Comparison of ENCODE assay signal across 10 mouse cellular contexts in genomic region chr2:32729547-32729946, GRCm38 (mm10). TPM values are rescaled to one million over a fixed set of nuclear protein-coding genes. Genes with fewer than 3 reads are reported as not detected.
DNase-seq lines count a peak whose midpoint lies in the region; ATAC-seq and TF ChIP-seq lines count a peak whose summit lies in the region.
"Had no signal": no experiment of that assay in that cellular context is flagged by ENCODE, and none has a peak within 500 bp of the region (broad histone marks: within the 10 kb centered on the region; RNA-seq: fewer than 3 reads in every experiment).

No protein-coding gene starts in this region.

- DNase-seq in midbrain, postnatal 0 days (ENCODE audit: low spot score): no peak
- DNase-seq in midbrain, embryonic 11.5 days (ENCODE audit: low spot score, missing footprints): no peak
- DNase-seq in cerebellum, postnatal 10 days: no peak
- DNase-seq: cerebellum, postnatal 36 days; gastrocnemius, postnatal 14 days had no signal

- TF ChIP-seq CTCF in midbrain, postnatal 0 days (IDR thresholded peaks at IDR 0.05): no peak

- no peaks in the 10 kb centered on the region for H3K27me3 ChIP-seq in hindbrain, embryonic 15.5 days
- H3K27me3 ChIP-seq in hindbrain, embryonic 12.5 days: no peaks in the 10 kb centered on the region
- H3K27me3 ChIP-seq in midbrain, postnatal 0 days (ENCODE audit: insufficient read depth, low read length): no peaks in the 10 kb centered on the region
- H3K27me3 ChIP-seq in midbrain, embryonic 11.5 days (ENCODE audit: control insufficient read depth, insufficient read depth, low read length): no peaks in the 10 kb centered on the region
- no peaks in the 10 kb centered on the region for H3K27me3 ChIP-seq in intestine, embryonic 16.5 days (replicated peaks; ENCODE audit: control insufficient read depth, insufficient read depth, low read length)
- H3K27me3 ChIP-seq in stomach, embryonic 15.5 days (replicated peaks): no peaks in the 10 kb centered on the region
- H3K27me3 ChIP-seq: midbrain, embryonic 12.5 days had no signal

- no peak for ATAC-seq in hindbrain, embryonic 15.5 days (ENCODE audit: low FRiP score, low read depth)
- no peak for ATAC-seq in hindbrain, embryonic 12.5 days (ENCODE audit: low FRiP score)
- no peak for ATAC-seq in midbrain, postnatal 0 days (ENCODE audit: low FRiP score)
- ATAC-seq in midbrain, embryonic 11.5 days (ENCODE audit: low FRiP score): no peak
- no peak for ATAC-seq in intestine, embryonic 16.5 days
- ATAC-seq in stomach, embryonic 15.5 days (ENCODE audit: insufficient read depth, low FRiP score, low read depth): no peak

- H3K9me3 ChIP-seq in hindbrain, embryonic 15.5 days: no peaks in the 10 kb centered on the region
- no peaks in the 10 kb centered on the region for H3K9me3 ChIP-seq in hindbrain, embryonic 12.5 days (replicated peaks)
- no peaks in the 10 kb centered on the region for H3K9me3 ChIP-seq in midbrain, postnatal 0 days (ENCODE audit: low read length)
- H3K9me3 ChIP-seq in midbrain, embryonic 11.5 days (ENCODE audit: control insufficient read depth, low read length): no peaks in the 10 kb centered on the region
- H3K9me3 ChIP-seq in intestine, embryonic 16.5 days (ENCODE audit: control insufficient read depth, low read length): no peaks in the 10 kb centered on the region
- H3K9me3 ChIP-seq in stomach, embryonic 15.5 days: no peaks in the 10 kb centered on the region
- H3K9me3 ChIP-seq: midbrain, embryonic 12.5 days had no signal

- peaks cover 8% of the 10 kb centered on the region for H3K4me1 ChIP-seq in hindbrain, embryonic 15.5 days (replicated peaks)
- H3K4me1 ChIP-seq in hindbrain, embryonic 12.5 days: peaks cover 19% of the 10 kb centered on the region
- no peaks in the 10 kb centered on the region for H3K4me1 ChIP-seq in midbrain, postnatal 0 days (ENCODE audit: insufficient read depth, low read length)
- H3K4me1 ChIP-seq in midbrain, embryonic 11.5 days (ENCODE audit: control insufficient read depth, insufficient read depth, low read length): peaks cover 5% of the 10 kb centered on the region; the same call in 1 of the 2 replicates
- peaks cover 31% of the 10 kb centered on the region for H3K4me1 ChIP-seq in intestine, embryonic 16.5 days (ENCODE audit: control insufficient read depth, insufficient read depth, low read length)
- peaks cover 41% of the 10 kb centered on the region for H3K4me1 ChIP-seq in stomach, embryonic 15.5 days

- H3K9ac ChIP-seq in hindbrain, embryonic 15.5 days: no peak overlapping the region
- H3K9ac ChIP-seq in hindbrain, embryonic 12.5 days: no peak overlapping the region
- no peak overlapping the region for H3K9ac ChIP-seq in midbrain, postnatal 0 days (replicated peaks; ENCODE audit: low read length, poor library complexity, severe bottlenecking)
- no peak overlapping the region for H3K9ac ChIP-seq in midbrain, embryonic 11.5 days (ENCODE audit: low read length)
- 0 out of 2 replicates have a peak overlapping the region, but pooled peaks have one; percentile 16 for H3K9ac ChIP-seq in intestine, embryonic 16.5 days (ENCODE audit: low read depth, low read length)
- no peak overlapping the region for H3K9ac ChIP-seq in stomach, embryonic 15.5 days
- H3K9ac ChIP-seq: midbrain, embryonic 12.5 days had no signal

- WGBS in hindbrain, embryonic 15.5 days: 74% methylated on average over 4 of the region's 4 CpGs
- WGBS in hindbrain, embryonic 12.5 days: 73% methylated on average over 4 of the region's 4 CpGs
- 79% methylated on average over 4 of the region's 4 CpGs for WGBS in midbrain, postnatal 0 days
- WGBS in midbrain, embryonic 11.5 days: 80% methylated on average over 4 of the region's 4 CpGs
- 66% methylated on average over 4 of the region's 4 CpGs for WGBS in intestine, embryonic 16.5 days
- 67% methylated on average over 4 of the region's 4 CpGs for WGBS in stomach, embryonic 15.5 days

- H3K27ac ChIP-seq in hindbrain, embryonic 15.5 days (replicated peaks): no peak overlapping the region
- H3K27ac ChIP-seq in hindbrain, embryonic 12.5 days: no peak overlapping the region
- no peak overlapping the region for H3K27ac ChIP-seq in midbrain, postnatal 0 days (ENCODE audit: low read depth, low read length)
- no peak overlapping the region for H3K27ac ChIP-seq in midbrain, embryonic 11.5 days (ENCODE audit: low read depth, low read length)
- peak overlapping the region; percentile 76 for H3K27ac ChIP-seq in intestine, embryonic 16.5 days (ENCODE audit: low read length)
- H3K27ac ChIP-seq in stomach, embryonic 15.5 days: peak overlapping the region; percentile 82; the same call in 1 of the 2 replicates
- H3K27ac ChIP-seq: midbrain, embryonic 12.5 days had no signal

- peak overlapping the region; percentile 1 for H3K4me2 ChIP-seq in hindbrain, embryonic 15.5 days
- no peak overlapping the region for H3K4me2 ChIP-seq in hindbrain, embryonic 12.5 days (replicated peaks)
- 0 out of 2 replicates have a peak overlapping the region, but pooled peaks have one; percentile 2 for H3K4me2 ChIP-seq in midbrain, postnatal 0 days (ENCODE audit: low read depth, low read length, poor library complexity, severe bottlenecking)
- no peak overlapping the region for H3K4me2 ChIP-seq in midbrain, embryonic 11.5 days
- peak overlapping the region; percentile 52; the same call in 1 of the 2 replicates for H3K4me2 ChIP-seq in intestine, embryonic 16.5 days (ENCODE audit: low read depth, low read length)
- H3K4me2 ChIP-seq in stomach, embryonic 15.5 days: peak overlapping the region; percentile 68; the same call in 1 of the 2 replicates
- H3K4me2 ChIP-seq: midbrain, embryonic 12.5 days had no signal

- no peaks in the 10 kb centered on the region for H3K36me3 ChIP-seq in hindbrain, embryonic 15.5 days
- no peaks in the 10 kb centered on the region for H3K36me3 ChIP-seq in hindbrain, embryonic 12.5 days
- no peaks in the 10 kb centered on the region for H3K36me3 ChIP-seq in midbrain, postnatal 0 days (ENCODE audit: insufficient read depth, low read length)
- H3K36me3 ChIP-seq in midbrain, embryonic 11.5 days (ENCODE audit: control insufficient read depth, insufficient read depth, low read length): no peaks in the 10 kb centered on the region
- no peaks in the 10 kb centered on the region for H3K36me3 ChIP-seq in intestine, embryonic 16.5 days (ENCODE audit: control insufficient read depth, insufficient read depth, low read length)
- H3K36me3 ChIP-seq in stomach, embryonic 15.5 days: no peaks in the 10 kb centered on the region
- H3K36me3 ChIP-seq: midbrain, embryonic 12.5 days had no signal

- no peak overlapping the region for H3K4me3 ChIP-seq in hindbrain, embryonic 15.5 days
- H3K4me3 ChIP-seq in hindbrain, embryonic 12.5 days: no peak overlapping the region
- H3K4me3 ChIP-seq in midbrain, postnatal 0 days (ENCODE audit: low read depth, low read length): no peak overlapping the region
- H3K4me3 ChIP-seq in midbrain, embryonic 11.5 days (ENCODE audit: low read depth, low read length): no peak overlapping the region
- H3K4me3 ChIP-seq in intestine, embryonic 16.5 days (ENCODE audit: low read length): peak overlapping the region; percentile 6
- H3K4me3 ChIP-seq in stomach, embryonic 15.5 days (replicated peaks): no peak overlapping the region
- H3K4me3 ChIP-seq: midbrain, embryonic 12.5 days had no signal

RNA-seq across cellular contexts. Expression of gene Sh2d3c, which starts 8.7 kb away (rescaled TPM):
- 50.1 and 53.3 TPM in 2 replicates for polyA plus RNA-seq in hindbrain, embryonic 15.5 days (2015; fragmentation: Nextera tagmentation; extraction: Ambion mirVana)
- polyA plus RNA-seq in hindbrain, embryonic 12.5 days (2016; fragmentation: Nextera tagmentation; extraction: Ambion mirVana): 33.5 and 34.8 TPM in 2 replicates
- total RNA-seq in midbrain, postnatal 0 days (2014; rRNA removed): 43.7 and 46.2 TPM in 2 replicates
- polyA plus RNA-seq in midbrain, postnatal 0 days (2015; fragmentation: Nextera tagmentation; extraction: Ambion mirVana): 54.4 and 54.6 TPM in 2 replicates
- polyA plus RNA-seq in midbrain, embryonic 11.5 days (2014; fragmentation: Nextera tagmentation; extraction: Ambion mirVana): 23.4 and 25.5 TPM in 2 replicates
- polyA plus RNA-seq in intestine, embryonic 16.5 days (2015; fragmentation: Nextera tagmentation; extraction: Ambion mirVana): 26.1 and 26.5 TPM in 2 replicates
- 26.2 and 28.6 TPM in 2 replicates for polyA plus RNA-seq in stomach, embryonic 15.5 days (2015; fragmentation: Nextera tagmentation; extraction: Ambion mirVana)

RNA-seq across cellular contexts. Expression of gene 6330409D20Rik, which starts 11.3 kb away (rescaled TPM):
- polyA plus RNA-seq in hindbrain, embryonic 15.5 days (2015; fragmentation: Nextera tagmentation; extraction: Ambion mirVana): 3.4 and 3.5 TPM in 2 replicates
- 1.6 and 2.0 TPM in 2 replicates for polyA plus RNA-seq in hindbrain, embryonic 12.5 days (2016; fragmentation: Nextera tagmentation; extraction: Ambion mirVana)
- total RNA-seq in midbrain, postnatal 0 days (2014; rRNA removed): 2.5 and 3.8 TPM in 2 replicates
- polyA plus RNA-seq in midbrain, postnatal 0 days (2015; fragmentation: Nextera tagmentation; extraction: Ambion mirVana): 3.7 and 4.0 TPM in 2 replicates
- 2.0 and 3.0 TPM in 2 replicates for polyA plus RNA-seq in midbrain, embryonic 11.5 days (2014; fragmentation: Nextera tagmentation; extraction: Ambion mirVana)
- polyA plus RNA-seq in intestine, embryonic 16.5 days (2015; fragmentation: Nextera tagmentation; extraction: Ambion mirVana): 0.26 TPM in 1 of 2 replicates, not detected in the other
- 0.27 and 0.45 TPM in 2 replicates for polyA plus RNA-seq in stomach, embryonic 15.5 days (2015; fragmentation: Nextera tagmentation; extraction: Ambion mirVana)
- total RNA-seq: gastrocnemius, postnatal 14 days had no signal

RNA-seq across cellular contexts. Expression of gene Cdk9, which starts 16.7 kb away (rescaled TPM):
- polyA plus RNA-seq in hindbrain, embryonic 15.5 days (2015; fragmentation: Nextera tagmentation; extraction: Ambion mirVana): 69.0 and 73.4 TPM in 2 replicates
- polyA plus RNA-seq in hindbrain, embryonic 12.5 days (2016; fragmentation: Nextera tagmentation; extraction: Ambion mirVana): 99.0 and 101 TPM in 2 replicates
- 88.1 and 92.4 TPM in 2 replicates for total RNA-seq in midbrain, postnatal 0 days (2014; rRNA removed)
- polyA plus RNA-seq in midbrain, postnatal 0 days (2015; fragmentation: Nextera tagmentation; extraction: Ambion mirVana): 58.2 and 59.4 TPM in 2 replicates
- 72.8 and 82.6 TPM in 2 replicates for polyA plus RNA-seq in midbrain, embryonic 11.5 days (2014; fragmentation: Nextera tagmentation; extraction: Ambion mirVana)
- polyA plus RNA-seq in intestine, embryonic 16.5 days (2015; fragmentation: Nextera tagmentation; extraction: Ambion mirVana): 83.4 and 86.0 TPM in 2 replicates
- polyA plus RNA-seq in stomach, embryonic 15.5 days (2015; fragmentation: Nextera tagmentation; extraction: Ambion mirVana): 89.8 and 91.4 TPM in 2 replicates

RNA-seq across cellular contexts. Expression of gene Fpgs, which starts 25.6 kb away (rescaled TPM):
- 20.4 and 22.7 TPM in 2 replicates for polyA plus RNA-seq in hindbrain, embryonic 15.5 days (2015; fragmentation: Nextera tagmentation; extraction: Ambion mirVana)
- polyA plus RNA-seq in hindbrain, embryonic 12.5 days (2016; fragmentation: Nextera tagmentation; extraction: Ambion mirVana): 19.5 and 20.1 TPM in 2 replicates
- total RNA-seq in midbrain, postnatal 0 days (2014; rRNA removed): 24.6 and 25.9 TPM in 2 replicates
- polyA plus RNA-seq in midbrain, postnatal 0 days (2015; fragmentation: Nextera tagmentation; extraction: Ambion mirVana): 25.1 and 29.6 TPM in 2 replicates
- polyA plus RNA-seq in midbrain, embryonic 11.5 days (2014; fragmentation: Nextera tagmentation; extraction: Ambion mirVana): 10.3 and 13.9 TPM in 2 replicates
- polyA plus RNA-seq in intestine, embryonic 16.5 days (2015; fragmentation: Nextera tagmentation; extraction: Ambion mirVana): 29.8 and 32.0 TPM in 2 replicates
- 33.8 and 34.1 TPM in 2 replicates for polyA plus RNA-seq in stomach, embryonic 15.5 days (2015; fragmentation: Nextera tagmentation; extraction: Ambion mirVana)

RNA-seq across cellular contexts. Expression of gene Tor2a, which starts 27.5 kb away (rescaled TPM):
- 50.3 and 53.3 TPM in 2 replicates for polyA plus RNA-seq in hindbrain, embryonic 15.5 days (2015; fragmentation: Nextera tagmentation; extraction: Ambion mirVana)
- 52.1 and 55.9 TPM in 2 replicates for polyA plus RNA-seq in hindbrain, embryonic 12.5 days (2016; fragmentation: Nextera tagmentation; extraction: Ambion mirVana)
- 43.8 and 72.8 TPM in 2 replicates for total RNA-seq in midbrain, postnatal 0 days (2014; rRNA removed)
- 42.0 and 44.9 TPM in 2 replicates for polyA plus RNA-seq in midbrain, postnatal 0 days (2015; fragmentation: Nextera tagmentation; extraction: Ambion mirVana)
- 47.7 and 51.4 TPM in 2 replicates for polyA plus RNA-seq in midbrain, embryonic 11.5 days (2014; fragmentation: Nextera tagmentation; extraction: Ambion mirVana)
- 73.1 and 74.0 TPM in 2 replicates for polyA plus RNA-seq in intestine, embryonic 16.5 days (2015; fragmentation: Nextera tagmentation; extraction: Ambion mirVana)
- 63.8 and 68.5 TPM in 2 replicates for polyA plus RNA-seq in stomach, embryonic 15.5 days (2015; fragmentation: Nextera tagmentation; extraction: Ambion mirVana)

Comparison
In these comparisons a context has a peak if more than half of its experiments do, and no peak if none do; other contexts are left out.
1. H3K4me2 ChIP-seq: peak in hindbrain, embryonic 15.5 days (single experiment), midbrain, postnatal 0 days (single experiment), intestine, embryonic 16.5 days (single experiment) and stomach, embryonic 15.5 days (single experiment); none in hindbrain, embryonic 12.5 days (single experiment) and midbrain, embryonic 11.5 days (single experiment).
2. H3K27ac ChIP-seq: peak in intestine, embryonic 16.5 days (single experiment) and stomach, embryonic 15.5 days (single experiment); none in hindbrain, embryonic 15.5 days (single experiment), hindbrain, embryonic 12.5 days (single experiment), midbrain, postnatal 0 days (single experiment) and midbrain, embryonic 11.5 days (single experiment).